Mouse (Mus musculus) olfactory bulb, adult 2 months (tissue): Measurements from ENCODE around the gene Mapk12.

Experiments
- CTCF ChIP-seq: fragments of 200-500 bp; IDR thresholded peaks from 2 replicates; pipeline ENCODE4 v1.5.1; 2012; ENCODE audit warnings: low read depth, mild to moderate bottlenecking, low read length, moderate library complexity; ENCODE audit not compliant: insufficient read depth
- POLR2A ChIP-seq: fragments of 200-500 bp; IDR thresholded peaks from 2 replicates; pipeline ENCODE4 v1.6.1; 2012; ENCODE audit warnings: mild to moderate bottlenecking, low read depth, low read length, moderate library complexity; ENCODE audit not compliant: insufficient read depth

- TF ChIP-seq POLR2A, result no peak
- TF ChIP-seq CTCF, result no peak
These were observed 28.4 kb upstream of the Mapk12 start for GRCm38 (mm10) chr15:89168922-89169321.
